Mouse (Mus musculus) hindbrain, embryonic 11.5 days (tissue): ENCODE measurements at regions not wholly inside any gene's neighbourhood (a gene's known extent, or its start where the extent isn't known, plus 50 kb on each side); places are given as distances from the start of the nearest gene placed in this dataset.

Experiments used
- ATAC-seq: fragments of 200-750 bp; cut with Nextera tagmentation; 2 replicates; pipeline ENCODE4 v1.8.0; 2017; ENCODE audit warnings: mild to moderate bottlenecking, moderate TSS enrichment, moderate library complexity; ENCODE audit not compliant: low FRiP score
- DNase-seq: peaks from one replicate; pipeline ENCODE4 v3.0.0-alpha.2; 2015; ENCODE audit warnings: low spot score
- H3K27ac ChIP-seq: fragments of 300-500 bp; sonication (generic); 2 replicates; pipeline ENCODE4 v1.5.1; 2014; ENCODE audit warnings: mild to moderate bottlenecking, low read depth, low read length
- H3K27me3 ChIP-seq: fragments of 300-500 bp; sonication (generic); 2 replicates; pipeline ENCODE4 v1.6.1; 2014; ENCODE audit warnings: mild to moderate bottlenecking, low read length, moderate library complexity, mixed read lengths; ENCODE audit not compliant: control insufficient read depth, insufficient read depth
- H3K36me3 ChIP-seq: fragments of 300-500 bp; sonication (generic); 2 replicates; pipeline ENCODE4 v1.6.1; 2014; ENCODE audit warnings: mild to moderate bottlenecking, low read length, moderate library complexity, mixed read lengths; ENCODE audit not compliant: control insufficient read depth, insufficient read depth
- H3K4me1 ChIP-seq: fragments of 300-500 bp; sonication (generic); replicated peaks from 2 replicates; pipeline ENCODE4 v1.6.1; 2014; ENCODE audit warnings: low read length, mixed read lengths; ENCODE audit not compliant: control insufficient read depth, insufficient read depth
- H3K4me2 ChIP-seq: fragments of 300-500 bp; sonication (generic); replicated peaks from 2 replicates; pipeline ENCODE4 v1.6.1; 2014; ENCODE audit warnings: mild to moderate bottlenecking, low read depth, low read length
- H3K4me3 ChIP-seq: fragments of 300-500 bp; sonication (generic); 2 replicates; pipeline ENCODE4 v1.5.1; 2014; ENCODE audit warnings: low read depth, low read length
- H3K9ac ChIP-seq: fragments of 300-500 bp; sonication (generic); 2 replicates; pipeline ENCODE4 v1.6.1; 2014; ENCODE audit warnings: low read depth, low read length
- H3K9me3 ChIP-seq: fragments of 300-500 bp; sonication (generic); 2 replicates; pipeline ENCODE4 v1.6.1; 2016; ENCODE audit warnings: low read length; ENCODE audit not compliant: control insufficient read depth
- WGBS: fragments of 180-500 bp; shearing (Covaris S2); extraction: QIAGEN DNeasy Blood & Tissue Kit; methylation state at CpG from one replicate; pipeline ENCODE4 v1.1.7; 2014; 5-methylcytosine and 5-hydroxymethylcytosine counted together

DNA sequence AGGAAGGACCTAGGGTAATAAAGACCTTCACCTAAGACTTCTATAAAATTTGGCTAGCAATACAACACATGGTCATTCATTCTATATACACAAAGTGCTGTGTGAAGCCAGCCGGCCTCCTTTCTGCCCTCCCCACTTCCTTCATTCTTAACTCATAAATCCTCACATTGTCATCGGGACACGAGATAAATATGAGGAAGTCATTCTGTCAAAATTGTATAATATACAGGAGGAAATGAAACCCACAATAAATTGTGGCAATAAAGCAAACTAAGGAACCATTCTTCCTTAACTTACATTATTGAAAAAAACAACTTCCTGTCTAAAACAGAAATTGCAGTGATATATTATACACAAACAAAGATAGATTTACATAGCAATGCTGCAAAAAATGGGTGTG, 275.9 kb upstream of the Trib2 start:
- Histone ChIP-seq H3K36me3 (no peaks in the 10 kb centered on the region), H3K9me3 (no peaks in the 10 kb centered on the region), H3K27ac (no peak overlapping the region), H3K27me3 (no peaks in the 10 kb centered on the region), H3K9ac (no peak overlapping the region), H3K4me3 (no peak overlapping the region), H3K4me2 (no peak overlapping the region), H3K4me1 (0 out of 2 replicates have a peak, but pooled peaks cover 3% of the 10 kb centered on the region)
- DNase-seq (no peak), ATAC-seq (no peak)
- WGBS: 89% methylated on average over 3 of the region's 3 CpGs

DNA sequence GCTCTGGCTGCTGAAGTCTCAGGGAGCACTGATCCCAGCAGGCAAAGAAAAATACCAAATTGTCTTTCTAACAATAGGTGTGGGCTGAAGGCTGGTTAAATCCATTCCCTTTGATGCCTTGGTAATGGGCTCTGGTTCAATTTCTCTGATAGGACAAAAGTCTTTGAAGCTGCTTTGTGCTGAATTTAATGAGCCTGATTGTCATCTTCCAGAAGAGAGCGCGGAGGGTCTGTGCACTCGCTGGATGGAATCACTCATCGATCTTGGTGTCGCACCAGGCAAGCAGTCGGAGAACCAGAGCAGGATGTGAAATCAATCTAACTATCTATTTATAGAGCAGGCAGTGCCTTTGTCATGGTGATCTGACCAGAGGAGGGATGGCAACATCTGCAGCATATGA, 274.6 kb upstream of the Trib2 start:
- Histone ChIP-seq H3K9ac (no peak overlapping the region), H3K36me3 (no peaks in the 10 kb centered on the region), H3K4me1 (0 out of 2 replicates have a peak, but pooled peaks cover 3% of the 10 kb centered on the region), H3K27ac (peak overlapping the region; percentile 42; the same call in 1 of the 2 replicates), H3K4me3 (no peak overlapping the region), H3K4me2 (no peak overlapping the region), H3K27me3 (no peaks in the 10 kb centered on the region), H3K9me3 (no peaks in the 10 kb centered on the region)
- ATAC-seq (peak; percentile 63), DNase-seq (peak; percentile 40)
- 10% methylated on average over 6 of the region's 6 CpGs for WGBS

GRCm38 (mm10) chr12:16083176-16083575, 266.5 kb upstream of the Trib2 start:
- no peak overlapping the region for H3K9ac ChIP-seq
- H3K4me3 ChIP-seq: no peak overlapping the region
- no peak overlapping the region for H3K27ac ChIP-seq
- 58% methylated on average over 1 of the region's 1 CpGs for WGBS
- ATAC-seq (no peak), DNase-seq (no peak)
- no peak overlapping the region for H3K4me2 ChIP-seq
- H3K4me1 ChIP-seq: no peaks in the 10 kb centered on the region
- no peaks in the 10 kb centered on the region for H3K27me3 ChIP-seq
- H3K9me3 ChIP-seq: no peaks in the 10 kb centered on the region
- H3K36me3 ChIP-seq: no peaks in the 10 kb centered on the region

DNA sequence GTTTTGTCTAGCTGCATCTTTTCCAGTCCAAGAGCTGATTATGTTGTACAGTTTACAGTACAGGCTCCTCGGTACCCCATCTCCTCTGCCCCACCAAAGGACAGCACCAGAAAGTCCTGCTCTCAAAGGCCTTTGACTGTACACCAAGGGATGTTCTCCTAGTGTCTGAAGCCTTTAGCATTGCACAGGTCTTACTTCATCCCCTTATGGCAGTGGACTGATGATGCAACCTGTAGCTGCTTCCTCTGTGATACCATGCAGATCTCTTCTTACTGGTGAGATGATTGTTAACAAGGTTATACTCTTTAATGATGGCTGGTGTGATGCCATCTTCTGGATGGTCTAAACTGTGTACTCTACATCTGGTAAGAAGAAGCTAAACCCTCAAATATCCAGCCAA, 260.5 kb upstream of the Trib2 start:
- H3K27me3 ChIP-seq: no peaks in the 10 kb centered on the region
- DNase-seq (no peak), ATAC-seq (no peak)
- H3K4me2 ChIP-seq: no peak overlapping the region
- no peaks in the 10 kb centered on the region for H3K36me3 ChIP-seq
- no peak overlapping the region for H3K9ac ChIP-seq
- no peak overlapping the region for H3K27ac ChIP-seq
- no peaks in the 10 kb centered on the region for H3K9me3 ChIP-seq
- 78% methylated on average over 1 of the region's 1 CpGs for WGBS
- no peaks in the 10 kb centered on the region for H3K4me1 ChIP-seq
- H3K4me3 ChIP-seq: no peak overlapping the region

- no peak for ATAC-seq
- WGBS: 76% methylated on average over 2 of the region's 2 CpGs
- Histone ChIP-seq H3K27me3 (no peaks in the 10 kb centered on the region), H3K27ac (no peak overlapping the region), H3K9me3 (no peaks in the 10 kb centered on the region), H3K4me2 (no peak overlapping the region), H3K9ac (no peak overlapping the region), H3K4me3 (no peak overlapping the region), H3K36me3 (no peaks in the 10 kb centered on the region), H3K4me1 (no peaks in the 10 kb centered on the region)
- no peak for DNase-seq
Measured at GRCm38 (mm10) chr12:16075962-16076361, 259.2 kb upstream of the Trib2 start.

GRCm38 (mm10) chr12:16068940-16069339, 252.2 kb upstream of the Trib2 start:
- WGBS: 92% methylated on average over 13 of the region's 13 CpGs
- Histone ChIP-seq H3K4me3 (no peak overlapping the region), H3K9ac (no peak overlapping the region), H3K27ac (no peak overlapping the region), H3K4me1 (no peaks in the 10 kb centered on the region), H3K4me2 (no peak overlapping the region), H3K36me3 (no peaks in the 10 kb centered on the region), H3K9me3 (no peaks in the 10 kb centered on the region), H3K27me3 (no peaks in the 10 kb centered on the region)
- DNase-seq (no peak), ATAC-seq (no peak)

DNA sequence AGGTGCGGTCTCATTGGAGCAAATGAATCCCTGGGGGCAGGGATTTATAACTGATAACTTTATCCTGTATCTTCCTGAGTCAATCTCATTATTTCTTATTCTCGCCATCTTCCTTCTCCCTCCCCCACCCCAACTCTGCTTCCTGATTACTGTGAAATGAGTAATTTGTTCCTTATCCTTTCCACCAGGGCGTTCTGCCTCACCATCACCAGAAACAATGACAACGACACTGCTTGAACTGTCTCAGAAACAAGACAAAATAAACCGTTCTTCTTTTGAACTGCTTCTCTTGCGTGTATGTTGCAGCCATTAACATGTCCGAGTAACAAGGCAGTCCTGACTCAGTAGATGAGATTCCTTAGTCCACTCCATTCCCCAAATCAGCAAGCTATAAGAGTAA, 246.0 kb upstream of the Trib2 start:
- ATAC-seq (no peak), DNase-seq (no peak)
- H3K4me2 ChIP-seq: no peak overlapping the region
- no peak overlapping the region for H3K9ac ChIP-seq
- no peak overlapping the region for H3K4me3 ChIP-seq
- no peaks in the 10 kb centered on the region for H3K27me3 ChIP-seq
- no peaks in the 10 kb centered on the region for H3K4me1 ChIP-seq
- 89% methylated on average over 7 of the region's 7 CpGs for WGBS
- H3K27ac ChIP-seq: no peak overlapping the region
- no peaks in the 10 kb centered on the region for H3K36me3 ChIP-seq
- no peaks in the 10 kb centered on the region for H3K9me3 ChIP-seq

- no peaks in the 10 kb centered on the region for H3K27me3 ChIP-seq
- H3K36me3 ChIP-seq: no peaks in the 10 kb centered on the region
- H3K4me1 ChIP-seq: no peaks in the 10 kb centered on the region
- DNase-seq (no peak), ATAC-seq (no peak)
- no peak overlapping the region for H3K9ac ChIP-seq
- no peak overlapping the region for H3K27ac ChIP-seq
- no peak overlapping the region for H3K4me3 ChIP-seq
- WGBS: 91% methylated on average over 5 of the region's 5 CpGs
- no peaks in the 10 kb centered on the region for H3K9me3 ChIP-seq
- H3K4me2 ChIP-seq: no peak overlapping the region
Measured at GRCm38 (mm10) chr12:16060461-16060860, 243.7 kb upstream of the Trib2 start.

DNA sequence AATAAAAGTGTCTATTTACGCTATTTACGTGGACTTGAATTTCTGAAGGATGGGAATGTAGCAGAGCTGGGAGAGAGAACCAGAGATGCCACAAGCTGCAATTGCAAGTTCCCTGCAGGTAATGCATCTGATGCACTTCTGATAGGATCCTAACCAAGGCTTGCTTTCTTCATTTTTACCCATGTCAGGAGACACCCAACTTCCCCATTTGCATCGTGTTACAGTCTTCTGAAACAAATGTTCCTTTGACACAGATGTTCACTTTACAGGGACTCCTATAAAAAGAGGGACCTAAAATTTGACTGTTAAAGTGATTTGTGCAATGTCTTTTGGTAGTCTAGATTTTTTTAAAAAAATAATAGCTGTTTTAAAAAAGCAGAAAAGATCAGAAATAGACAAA, 241.5 kb upstream of the Trib2 start:
- no peak overlapping the region for H3K27ac ChIP-seq
- no peak overlapping the region for H3K4me2 ChIP-seq
- no peaks in the 10 kb centered on the region for H3K4me1 ChIP-seq
- no peak for ATAC-seq
- no peak overlapping the region for H3K9ac ChIP-seq
- H3K27me3 ChIP-seq: no peaks in the 10 kb centered on the region
- WGBS: 89% methylated on average over 3 of the region's 3 CpGs
- DNase-seq: no peak
- H3K9me3 ChIP-seq: no peaks in the 10 kb centered on the region
- no peak overlapping the region for H3K4me3 ChIP-seq
- no peaks in the 10 kb centered on the region for H3K36me3 ChIP-seq
